8 mouse cellular contexts compared by ENCODE assay signal in genomic region chr10:91270268-91270954, GRCm38 (mm10).
DNase-seq lines count a peak whose midpoint lies in the region; ATAC-seq lines count a peak whose summit lies in the region.

No protein-coding gene starts in this region.

- peak; percentile 7 to 15 for DNase-seq in left cerebral cortex, adult 18-20 months (ENCODE audit: low spot score in 2 of 2)
- DNase-seq in left cerebral cortex, adult 11 months (ENCODE audit: low spot score): no peak
- DNase-seq in gastrocnemius, postnatal 14 days: peak; percentile 68
- peak; percentile 28 for DNase-seq in hindlimb bud, embryonic 11.5 days (ENCODE audit: extremely low spot score, low read depth, low spot score)
- DNase-seq in spleen, adult 18-20 months: peak; percentile 55 to 77

- peak overlapping the region; percentile 45; the same call in 1 of the 2 replicates for H3K27ac ChIP-seq in limb, embryonic 12.5 days
- H3K27ac ChIP-seq in midbrain, embryonic 13.5 days: no peak overlapping the region

- no peaks in the 10 kb centered on the region for H3K9me3 ChIP-seq in limb, embryonic 12.5 days
- no peaks in the 10 kb centered on the region for H3K9me3 ChIP-seq in midbrain, embryonic 13.5 days

- peaks cover 18% of the 10 kb centered on the region for H3K4me1 ChIP-seq in limb, embryonic 12.5 days (replicated peaks)
- H3K4me1 ChIP-seq in midbrain, embryonic 13.5 days (replicated peaks): peaks cover 25% of the 10 kb centered on the region

- no peak overlapping the region for H3K9ac ChIP-seq in limb, embryonic 12.5 days (replicated peaks)
- H3K9ac ChIP-seq in midbrain, embryonic 13.5 days (replicated peaks): no peak overlapping the region

- H3K4me2 ChIP-seq in limb, embryonic 12.5 days: peak overlapping the region; percentile 42; the same call in 1 of the 2 replicates
- peak overlapping the region; percentile 21; the same call in 1 of the 2 replicates for H3K4me2 ChIP-seq in midbrain, embryonic 13.5 days (replicated peaks)

- peak; percentile 89 for ATAC-seq in common myeloid progenitor, adult 5-6 weeks (replicated peaks; ENCODE audit: low read depth, poor library complexity, severe bottlenecking)
- peak; percentile 74 for ATAC-seq in limb, embryonic 12.5 days (ENCODE audit: insufficient number of reproducible peaks, insufficient read depth, low FRiP score, low TSS enrichment, low read depth)
- peak; percentile 72 for ATAC-seq in midbrain, embryonic 13.5 days

- H3K4me3 ChIP-seq in limb, embryonic 12.5 days (replicated peaks): 0 out of 2 replicates have a peak overlapping the region, but pooled peaks have one; percentile 6
- no peak overlapping the region for H3K4me3 ChIP-seq in midbrain, embryonic 13.5 days (replicated peaks)

- intact Hi-C loops in gastrocnemius, postnatal 14 days (cut with DNase I; ENCODE audit: low total_unique reads): no loop called here

- H3K36me3 ChIP-seq in limb, embryonic 12.5 days: no peaks in the 10 kb centered on the region
- no peaks in the 10 kb centered on the region for H3K36me3 ChIP-seq in midbrain, embryonic 13.5 days

- 9% methylated on average over 14 of the region's 14 CpGs for WGBS in limb, embryonic 12.5 days
- WGBS in midbrain, embryonic 13.5 days: 18% methylated on average over 14 of the region's 14 CpGs

- no peaks in the 10 kb centered on the region for H3K27me3 ChIP-seq in limb, embryonic 12.5 days
- peaks cover 12% of the 10 kb centered on the region; the same call in 1 of the 2 replicates for H3K27me3 ChIP-seq in midbrain, embryonic 13.5 days
